Mouse (Mus musculus) skeletal muscle tissue, adult 2 months (tissue): ENCODE measurements around the gene Fam171a1.
"Not testable (repeated sequence)": the region's sequence is repeated elsewhere in the genome, so short reads cannot be mapped to it uniquely, and the experiment has no call there.

Experiments used
- DNase-seq: peaks from one replicate; pipeline ENCODE4 v3.0.0-alpha.2; 2012; ENCODE audit warnings: low read depth, low spot score

The Fam171a1 gene

GRCm38 (mm10) chr2:3113866-3114265 is at the start of gene Fam171a1:
Gene Fam171a1 (plus strand): TSS chr2:3114224.
- no peak for DNase-seq

DNA sequence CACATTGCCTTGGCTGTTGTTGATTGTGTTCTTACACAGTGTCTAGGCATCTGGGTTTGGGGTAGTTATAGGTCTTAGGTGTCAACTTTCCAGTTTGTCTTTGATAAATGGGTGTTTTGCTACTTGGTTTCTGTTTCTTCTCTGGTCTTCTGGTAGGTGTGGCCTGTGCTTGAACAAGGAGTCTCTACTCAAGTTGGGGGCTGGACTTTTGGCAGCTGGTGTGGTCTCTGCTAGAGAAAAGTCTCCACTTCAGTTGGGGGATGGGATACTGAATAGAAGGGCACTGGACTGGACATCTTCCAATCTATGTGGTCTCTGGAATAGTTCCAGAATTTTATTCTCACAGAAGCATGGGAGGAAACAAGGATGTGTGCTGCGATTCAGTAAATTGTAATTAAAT is 44.9 kb upstream of the Fam171a1 start:
- no peak for DNase-seq

DNA sequence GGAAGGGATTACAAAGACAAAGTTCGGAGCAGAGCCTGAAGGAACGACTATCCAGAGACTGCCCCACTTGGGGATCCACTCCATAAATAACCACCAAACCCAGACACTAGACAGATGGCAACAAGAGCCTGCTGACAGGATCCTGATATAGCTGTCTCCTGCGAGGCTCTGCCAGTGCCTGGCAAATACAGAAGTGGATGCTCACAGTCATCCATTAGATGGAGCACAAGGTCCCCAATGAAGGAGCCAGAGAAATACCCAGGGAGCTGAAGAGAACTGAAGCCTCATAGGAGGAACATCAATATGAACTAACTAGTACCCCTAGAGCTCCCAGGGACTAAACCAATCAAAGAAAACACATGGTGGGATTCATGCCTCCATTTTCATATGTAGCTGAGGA is 25.7 kb upstream of the Fam171a1 start:
- DNase-seq, result not testable (repeated sequence)

DNA sequence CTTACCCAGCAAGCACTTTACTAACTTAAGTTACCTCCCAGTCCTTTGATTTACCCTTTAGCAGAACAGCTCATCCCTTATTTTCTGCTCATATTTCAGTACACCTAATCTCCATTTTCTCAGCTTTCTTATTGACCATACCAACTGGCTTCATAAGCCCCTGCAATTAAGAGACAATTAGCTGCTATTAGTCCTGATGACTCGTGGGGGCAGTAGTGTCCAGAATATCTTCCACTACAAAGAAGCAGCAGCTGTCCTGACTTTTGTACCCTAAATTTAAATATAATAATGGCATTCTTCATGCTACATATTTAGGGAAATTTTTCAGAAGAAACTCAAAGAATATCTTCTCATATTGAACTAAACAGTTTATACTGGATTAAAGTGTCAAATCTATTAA is 24.8 kb upstream of the Fam171a1 start:
- DNase-seq, result no peak

GRCm38 (mm10) chr2:3096101-3096500 is 17.9 kb upstream of the Fam171a1 start:
- no peak for DNase-seq

DNA sequence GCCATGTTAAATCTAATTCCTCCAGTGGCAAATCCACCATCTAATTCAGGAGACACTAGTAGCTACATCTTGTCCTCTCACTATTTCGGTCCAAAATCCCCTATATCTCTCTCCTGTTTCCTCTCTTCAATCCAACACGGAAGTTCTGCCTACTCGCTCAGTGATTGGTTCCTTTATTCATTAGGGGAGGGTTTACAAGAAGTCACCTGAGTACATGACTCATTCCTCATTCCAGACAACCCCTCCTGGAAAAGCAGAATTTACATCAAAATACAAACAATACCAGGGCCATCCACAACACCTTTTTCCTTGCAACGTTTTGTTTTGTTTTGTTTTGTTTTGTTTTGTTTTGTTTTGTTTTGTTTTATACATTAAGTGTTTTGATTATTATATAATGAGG is 14.1 kb upstream of the Fam171a1 start:
- no peak for DNase-seq

- no peak for DNase-seq
These were observed 12.6 kb upstream of the Fam171a1 start for GRCm38 (mm10) chr2:3101292-3101957.

DNA sequence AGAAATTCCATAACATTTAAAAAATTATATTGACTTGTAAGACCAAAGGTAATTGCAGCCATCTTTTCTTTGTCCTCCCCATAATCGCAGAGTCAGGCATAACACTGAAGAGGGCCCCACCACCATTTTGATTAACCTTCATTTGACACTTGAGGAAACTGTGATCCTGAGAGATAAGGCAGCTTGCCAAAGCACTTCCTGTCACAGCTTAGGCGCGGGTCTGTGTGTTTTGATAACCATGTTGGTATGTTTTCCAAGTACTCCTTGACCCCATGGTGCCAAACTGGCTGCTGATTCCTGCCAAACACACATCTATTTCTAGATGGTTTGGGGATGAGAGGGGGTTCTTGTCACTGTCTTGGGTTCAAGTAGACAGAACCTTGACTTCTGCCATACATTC is 11.7 kb upstream of the Fam171a1 start:
- no peak for DNase-seq

- no peak for DNase-seq
These were observed 6.6 kb upstream of the Fam171a1 start for GRCm38 (mm10) chr2:3107471-3107870.

- DNase-seq, result no peak
These were observed 5.6 kb upstream of the Fam171a1 start for GRCm38 (mm10) chr2:3108431-3108830.

- DNase-seq, result no peak
These were observed 5.2 kb upstream of the Fam171a1 start for GRCm38 (mm10) chr2:3108834-3109233.

DNA sequence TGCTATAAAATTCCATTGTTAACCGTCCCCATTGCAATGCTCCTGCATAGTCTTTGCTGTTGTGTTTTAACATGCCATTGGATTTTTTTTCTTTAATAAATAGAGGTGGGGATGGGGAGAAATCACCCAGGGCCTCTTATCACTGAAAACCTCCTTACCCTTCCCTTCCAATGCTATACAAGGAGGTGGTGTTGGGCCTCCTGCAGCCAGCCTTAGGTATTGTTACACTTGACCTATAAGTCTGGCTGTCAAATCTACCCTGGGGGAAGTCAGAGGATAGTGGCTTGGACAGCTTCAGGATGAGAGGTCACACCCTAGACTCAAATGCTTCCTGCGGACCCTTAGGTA is 3.8 kb downstream of the Fam171a1 start:
- no peak for DNase-seq

DNA sequence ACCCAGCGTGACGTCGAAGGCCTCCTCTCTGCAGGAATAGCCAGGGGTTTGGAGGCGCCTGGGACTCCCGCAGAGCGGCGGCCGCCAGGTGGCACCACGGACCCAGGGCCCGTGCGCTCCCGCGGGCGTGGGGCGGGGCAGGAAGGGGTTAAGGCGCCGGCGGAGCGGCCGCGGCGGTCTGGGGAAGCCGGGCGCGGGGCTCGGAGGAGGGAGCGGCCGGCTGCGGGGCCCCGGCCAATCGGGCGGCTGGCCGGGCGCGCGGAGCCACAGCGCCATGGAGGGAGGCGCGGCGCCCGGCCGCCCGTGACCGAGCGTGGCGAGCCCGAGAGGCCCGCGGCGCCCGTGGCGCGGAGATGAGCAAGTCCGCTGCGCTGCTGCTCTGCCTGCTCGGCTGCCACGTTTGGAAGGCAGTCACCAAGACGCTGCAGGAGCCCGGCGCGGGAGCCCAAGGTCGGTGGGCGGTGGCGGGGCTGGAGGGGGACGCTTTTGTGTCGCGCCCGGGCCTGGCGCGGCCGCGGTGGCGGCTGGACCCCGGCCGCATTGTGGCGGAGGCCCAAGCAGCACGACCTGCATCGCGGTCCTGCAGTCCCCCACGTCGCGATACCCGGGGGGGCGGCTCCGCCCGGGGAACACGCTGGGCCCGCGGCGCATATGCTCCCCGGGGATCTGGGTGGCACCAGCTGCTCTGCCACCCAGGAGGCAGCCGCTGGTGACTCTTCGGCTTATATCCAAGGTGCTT is 4.3 kb downstream of the Fam171a1 start:
- peak; percentile 56 for DNase-seq

- DNase-seq, result no peak
These were observed 4.9 kb downstream of the Fam171a1 start for GRCm38 (mm10) chr2:3118969-3119368.

DNA sequence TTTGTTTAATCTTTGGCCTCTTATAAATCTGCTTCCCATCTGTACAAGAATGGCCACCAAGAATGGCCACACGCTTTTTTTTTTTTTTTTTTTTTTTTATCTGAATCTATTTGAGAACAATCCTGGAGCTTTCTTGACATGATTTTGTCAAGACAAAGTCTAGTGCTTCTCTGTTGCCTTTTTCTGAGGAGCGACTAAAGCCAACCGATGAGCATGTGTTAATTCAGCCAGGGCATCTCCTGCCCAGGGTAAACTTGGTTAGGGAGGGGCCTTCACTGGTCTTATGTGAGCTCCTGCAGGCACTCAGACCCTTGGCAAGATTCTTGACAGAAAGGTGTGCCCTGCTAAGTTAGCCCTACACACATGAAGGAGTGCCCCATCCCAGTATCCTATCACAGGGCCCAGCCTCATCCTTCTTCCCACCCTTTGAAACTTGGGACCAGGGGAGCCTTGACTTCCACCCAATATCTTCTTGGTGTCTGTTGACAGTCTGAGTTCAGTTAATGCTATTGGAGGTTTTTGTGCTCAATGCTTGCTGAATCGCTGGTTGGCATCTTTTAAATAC is 5.4 kb downstream of the Fam171a1 start:
- DNase-seq, result no peak

GRCm38 (mm10) chr2:3122571-3122970 is 8.5 kb downstream of the Fam171a1 start:
- peak; percentile 40 for DNase-seq

DNA sequence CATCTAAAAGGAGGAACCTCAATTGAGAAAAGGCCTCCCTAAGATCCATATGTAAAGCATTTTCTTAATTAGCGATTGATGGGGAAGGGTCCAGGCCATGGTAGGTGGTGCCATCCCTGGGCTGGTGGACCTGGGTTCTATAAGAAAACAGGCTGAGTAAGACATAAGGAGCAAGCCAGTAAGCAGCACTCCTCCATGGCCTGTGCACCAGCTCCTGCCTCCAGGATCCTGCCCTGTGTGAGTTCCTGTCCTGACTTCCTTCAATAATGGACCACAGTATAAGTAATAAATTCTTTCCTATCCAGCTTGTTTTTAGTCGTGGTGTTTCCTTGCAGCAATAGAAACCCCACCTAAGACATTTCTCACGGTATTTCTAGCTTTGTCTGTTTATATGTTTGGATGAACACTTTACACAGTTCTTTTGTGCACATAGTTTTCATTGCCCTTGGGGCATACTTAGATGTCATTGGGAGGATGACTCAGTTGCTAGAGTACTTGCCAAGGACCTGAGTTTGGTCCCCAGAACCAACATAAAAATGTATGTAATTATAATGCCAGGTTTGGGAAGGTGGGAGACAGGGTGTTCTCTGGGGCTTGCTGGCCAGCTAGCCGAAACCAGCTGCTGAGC is 13.3 kb downstream of the Fam171a1 start:
- DNase-seq, result no peak

DNA sequence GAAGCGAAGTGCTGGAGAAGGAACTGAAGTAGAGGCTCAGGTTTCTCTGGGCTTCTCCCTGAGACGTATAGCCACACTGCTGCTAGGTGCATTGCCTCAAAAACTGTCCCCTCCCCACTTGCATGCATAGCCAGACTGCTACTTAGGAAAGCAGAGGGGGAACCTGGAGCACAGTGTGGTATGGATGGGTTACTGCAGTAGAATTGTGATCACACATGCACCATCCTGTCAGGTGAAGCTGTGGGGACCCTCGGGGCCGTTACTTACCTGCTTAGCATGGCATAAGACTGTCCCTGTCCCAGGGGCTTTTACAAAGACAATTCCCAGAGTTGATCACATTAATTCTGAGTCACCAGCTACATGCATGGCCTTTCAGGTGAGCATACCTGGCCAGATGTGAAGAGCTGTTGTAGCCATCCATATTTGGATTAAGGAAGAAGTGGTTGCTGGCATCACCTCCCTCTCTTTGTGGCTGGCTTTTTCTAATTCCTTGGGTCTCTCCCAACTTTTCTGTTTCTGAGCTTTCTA is 14.4 kb downstream of the Fam171a1 start:
- no peak for DNase-seq

DNA sequence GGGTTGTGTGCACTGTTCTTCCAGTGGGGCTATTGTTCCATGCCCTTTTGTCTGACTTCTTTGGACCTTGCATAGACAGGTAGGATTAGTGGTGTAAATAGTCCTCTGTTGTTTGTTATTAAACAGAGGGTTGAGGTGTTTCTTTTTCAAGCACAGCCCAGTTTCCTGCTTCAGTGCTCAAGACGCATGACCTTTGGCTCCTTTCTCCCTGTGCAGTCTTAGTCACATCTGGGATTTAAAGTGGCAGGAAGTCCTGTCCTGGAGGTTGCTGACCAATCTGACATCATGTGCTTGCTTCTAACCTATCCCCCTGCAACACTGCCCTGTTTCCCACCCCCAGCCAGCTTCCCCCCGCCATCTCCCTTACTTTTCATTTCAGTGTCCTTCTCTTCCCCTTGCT is 14.9 kb downstream of the Fam171a1 start:
- DNase-seq, result no peak

GRCm38 (mm10) chr2:3132473-3132872 is 18.4 kb downstream of the Fam171a1 start:
- no peak for DNase-seq

GRCm38 (mm10) chr2:3134580-3135296 is 20.7 kb downstream of the Fam171a1 start:
- no peak for DNase-seq

DNA sequence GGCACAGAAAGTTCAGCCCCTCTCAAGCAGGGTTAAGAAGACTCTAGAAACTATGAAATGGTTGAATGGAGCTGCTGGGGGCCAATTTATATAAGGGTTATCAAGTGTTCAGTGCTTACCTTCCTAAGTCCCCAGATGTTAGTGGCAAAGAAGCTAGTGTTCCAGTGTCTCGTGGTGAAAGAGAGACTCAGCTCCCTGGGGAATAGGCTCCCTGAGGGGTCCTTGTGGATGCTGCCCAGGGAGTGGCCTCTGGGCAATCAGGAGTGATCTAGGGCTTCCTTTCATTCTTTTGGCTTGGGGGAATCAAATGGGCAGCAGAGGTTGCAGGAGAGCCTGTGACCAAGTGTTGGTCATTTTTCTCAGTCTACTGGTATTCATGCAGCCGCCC is 21.3 kb downstream of the Fam171a1 start:
- no peak for DNase-seq
